Mouse (Mus musculus) thymus, postnatal 4 days (tissue): Measurements from ENCODE around the gene Bpgm.

Experiments
- DNase-seq: peaks from one replicate; pipeline ENCODE4 v3.0.0; 2021

Gene Bpgm

GRCm38 (mm10) chr6:34533055-34533454, 57.0 kb downstream of the Bpgm start:
- DNase-seq = no peak

GRCm38 (mm10) chr6:34533896-34534295, 57.9 kb downstream of the Bpgm start:
- DNase-seq = no peak

GRCm38 (mm10) chr6:34542866-34543265, 66.9 kb downstream of the Bpgm start:
- no peak for DNase-seq

GRCm38 (mm10) chr6:34543303-34544206, 67.5 kb downstream of the Bpgm start:
- no peak for DNase-seq

GRCm38 (mm10) chr6:34544207-34544602, 68.2 kb downstream of the Bpgm start:
- DNase-seq = no peak

- no peak for DNase-seq
Observed at GRCm38 (mm10) chr6:34545286-34545685, 69.3 kb downstream of the Bpgm start.

- no peak for DNase-seq
Observed at GRCm38 (mm10) chr6:34548406-34548990, 72.5 kb downstream of the Bpgm start.

GRCm38 (mm10) chr6:34549017-34549416, 73.0 kb downstream of the Bpgm start:
- peak; percentile 85 for DNase-seq

- no peak for DNase-seq
Observed at GRCm38 (mm10) chr6:34552489-34553157, 76.6 kb downstream of the Bpgm start.

GRCm38 (mm10) chr6:34554291-34554997, 78.4 kb downstream of the Bpgm start:
- DNase-seq = no peak
